Mouse (Mus musculus): ENCODE data around the gene Catip.
A peak's percentile ranks its signal among the peaks of the same experiment; 100 is the strongest.
"Not testable (repeated sequence)": the region's sequence is repeated elsewhere in the genome, so short reads cannot be mapped to it uniquely, and the experiment has no call there.

The Catip gene

GRCm38 (mm10) chr1:74361812-74362211, at the start of gene Catip:
Catip (plus strand) TSS chr1:74362108.
- peak; percentile 92 for DNase-seq

- DNase-seq = peak; percentile 88
Measured at GRCm38 (mm10) chr1:74313049-74313692, 48.7 kb upstream of the Catip start.

GRCm38 (mm10) chr1:74314796-74315195, 47.1 kb upstream of the Catip start:
- DNase-seq = no peak

- DNase-seq = no peak
Measured at GRCm38 (mm10) chr1:74316114-74316827, 45.6 kb upstream of the Catip start.

GRCm38 (mm10) chr1:74318711-74319110, 43.2 kb upstream of the Catip start:
- no peak for DNase-seq

- no peak for DNase-seq
Measured at GRCm38 (mm10) chr1:74321396-74321795, 40.5 kb upstream of the Catip start.

GRCm38 (mm10) chr1:74326916-74327315, 35.0 kb upstream of the Catip start:
- not testable (repeated sequence) for DNase-seq

- DNase-seq = no peak
Measured at GRCm38 (mm10) chr1:74329899-74330431, 31.9 kb upstream of the Catip start.

- DNase-seq = peak; percentile 38
Measured at GRCm38 (mm10) chr1:74331046-74331681, 30.7 kb upstream of the Catip start.

- peak; percentile 96 for DNase-seq
Measured at GRCm38 (mm10) chr1:74332241-74332763, 29.6 kb upstream of the Catip start.

GRCm38 (mm10) chr1:74332930-74333329, 29.0 kb upstream of the Catip start:
- no peak for DNase-seq

GRCm38 (mm10) chr1:74334607-74335006, 27.3 kb upstream of the Catip start:
- no peak for DNase-seq

GRCm38 (mm10) chr1:74335033-74335432, 26.9 kb upstream of the Catip start:
- DNase-seq = no peak

- DNase-seq = no peak
Measured at GRCm38 (mm10) chr1:74335436-74336170, 26.3 kb upstream of the Catip start.

GRCm38 (mm10) chr1:74337241-74337771, 24.6 kb upstream of the Catip start:
- DNase-seq = no peak

GRCm38 (mm10) chr1:74338013-74338412, 23.9 kb upstream of the Catip start:
- DNase-seq = no peak

- no peak for DNase-seq
Measured at GRCm38 (mm10) chr1:74338626-74339025, 23.3 kb upstream of the Catip start.

GRCm38 (mm10) chr1:74339917-74340316, 22.0 kb upstream of the Catip start:
- no peak for DNase-seq

GRCm38 (mm10) chr1:74340361-74340764, 21.5 kb upstream of the Catip start:
- peak; percentile 22 for DNase-seq

GRCm38 (mm10) chr1:74340992-74341391, 20.9 kb upstream of the Catip start:
- not testable (repeated sequence) for DNase-seq

- DNase-seq = no peak
Measured at GRCm38 (mm10) chr1:74341898-74342297, 20.0 kb upstream of the Catip start.

GRCm38 (mm10) chr1:74342308-74342707, 19.6 kb upstream of the Catip start:
- no peak for DNase-seq
